Mouse (Mus musculus) lung, embryonic 16.5 days (tissue): ENCODE measurements around the gene Agfg1. TPM values are rescaled to one million over a fixed set of nuclear protein-coding genes. Genes with fewer than 3 reads are reported as not detected.
"Not testable (repeated sequence)": the region's sequence is repeated elsewhere in the genome, so short reads cannot be mapped to it uniquely, and the experiment has no call there.

ENCODE experiments used
- ATAC-seq: fragments of 200-750 bp; cut with Nextera tagmentation; 2 replicates; pipeline ENCODE4 v1.8.0; 2017; ENCODE audit warnings: low read depth, mild to moderate bottlenecking, moderate library complexity
- H3K27ac ChIP-seq: fragments of 300-500 bp; sonication (generic); 2 replicates; pipeline ENCODE4 v1.5.1; 2014; ENCODE audit warnings: mild to moderate bottlenecking, control low read depth, low read length
- H3K27me3 ChIP-seq: fragments of 300-500 bp; sonication (generic); 2 replicates; pipeline ENCODE4 v1.6.1; 2014; ENCODE audit warnings: low read depth, low read length, mixed read lengths; ENCODE audit not compliant: control insufficient read depth, insufficient read depth
- H3K36me3 ChIP-seq: fragments of 300-500 bp; sonication (generic); 2 replicates; pipeline ENCODE4 v1.6.1; 2014; ENCODE audit warnings: low read length; ENCODE audit not compliant: control insufficient read depth, insufficient read depth
- H3K4me1 ChIP-seq: fragments of 300-500 bp; sonication (generic); replicated peaks from 2 replicates; pipeline ENCODE4 v1.6.1; 2014; ENCODE audit warnings: low read length, mixed read lengths; ENCODE audit not compliant: control insufficient read depth, insufficient read depth
- H3K4me2 ChIP-seq: fragments of 300-500 bp; sonication (generic); 2 replicates; pipeline ENCODE4 v1.6.1; 2014; ENCODE audit warnings: low read depth, low read length, control low read depth
- H3K4me3 ChIP-seq: fragments of 300-500 bp; sonication (generic); 2 replicates; pipeline ENCODE4 v1.5.1; 2014; ENCODE audit warnings: mild to moderate bottlenecking, low read length, control low read depth
- H3K9ac ChIP-seq: fragments of 300-500 bp; sonication (generic); 2 replicates; pipeline ENCODE4 v1.6.1; 2014; ENCODE audit warnings: low read length, control low read depth
- H3K9me3 ChIP-seq: fragments of 300-500 bp; sonication (generic); 2 replicates; pipeline ENCODE4 v1.6.1; 2016; ENCODE audit warnings: low read length; ENCODE audit not compliant: control insufficient read depth
- WGBS: fragments of 180-500 bp; shearing (Covaris S2); extraction: QIAGEN DNeasy Blood & Tissue Kit; methylation state at CpG from one replicate; pipeline ENCODE4 v1.1.7; 2014; 5-methylcytosine and 5-hydroxymethylcytosine counted together
- polyA plus RNA-seq: library from polyadenylated mRNA; unstranded; fragments of >200 nt; fragmentation: Nextera tagmentation; extraction: Ambion mirVana; gene quantifications from 2 replicates; pipeline ENCODE4 v1.2.1, GENCODE M21; 2015

Agfg1 gene
- polyA plus RNA-seq, 1 experiment from 2014 or later, result 30.8 TPM

- H3K4me1 ChIP-seq, result no peaks in the 10 kb centered on the region
- H3K4me3 ChIP-seq, result no peak within 1 kb of the TSS
- WGBS, result 78% methylated on average over 3 of the region's 3 CpGs
Measured at GRCm38 (mm10) chr1:82913025-82913424, 73.7 kb downstream of the Agfg1 start, which contains the start of gene A030005L19Rik. Gene A030005L19Rik, plus strand, starts transcription at chr1:82913325.

GRCm38 (mm10) chr1:82913434-82913833 is 74.2 kb downstream of the Agfg1 start:
- H3K36me3 ChIP-seq, H3K27me3 ChIP-seq, H3K9ac ChIP-seq, H3K4me2 ChIP-seq, H3K9me3 ChIP-seq, ATAC-seq, H3K4me3 ChIP-seq, H3K27ac ChIP-seq, H3K4me1 ChIP-seq: not testable (repeated sequence)
- WGBS, result 94% methylated on average over 5 of the region's 5 CpGs

More at GRCm38 (mm10) chr1:82913025-82913424, 73.7 kb downstream of the Agfg1 start, which contains the start of gene A030005L19Rik:
- no peak for ATAC-seq
- Histone ChIP-seq H3K36me3 (no peaks in the 10 kb centered on the region), H3K27ac (no peak within 1 kb of the TSS), H3K9me3 (no peaks in the 10 kb centered on the region), H3K9ac (no peak within 1 kb of the TSS), H3K4me2 (no peak within 1 kb of the TSS), H3K27me3 (no peaks in the 10 kb centered on the region)

GRCm38 (mm10) chr1:82924650-82925049 is 85.4 kb downstream of the Agfg1 start, which contains the start of gene A030014E15Rik:
Gene A030014E15Rik, plus strand, starts transcription at chr1:82924917.
- Histone ChIP-seq H3K36me3 (no peaks in the 10 kb centered on the region), H3K27ac (no peak within 1 kb of the TSS), H3K4me1 (no peaks in the 10 kb centered on the region), H3K27me3 (no peaks in the 10 kb centered on the region), H3K4me2 (no peak within 1 kb of the TSS), H3K9ac (no peak within 1 kb of the TSS), H3K4me3 (no peak within 1 kb of the TSS), H3K9me3 (no peaks in the 10 kb centered on the region)
- 73% methylated on average over 6 of the region's 6 CpGs for whole genome bisulfite sequencing
- no peak for ATAC-seq

- H3K27me3 ChIP-seq, ATAC-seq, H3K36me3 ChIP-seq, H3K27ac ChIP-seq, H3K4me2 ChIP-seq, H3K9ac ChIP-seq, H3K4me1 ChIP-seq, H3K9me3 ChIP-seq, H3K4me3 ChIP-seq: not testable (repeated sequence)
- 46% methylated on average over 1 of the region's 3 CpGs for WGBS
Measured at GRCm38 (mm10) chr1:82930558-82930957, 91.3 kb downstream of the Agfg1 start.

DNA sequence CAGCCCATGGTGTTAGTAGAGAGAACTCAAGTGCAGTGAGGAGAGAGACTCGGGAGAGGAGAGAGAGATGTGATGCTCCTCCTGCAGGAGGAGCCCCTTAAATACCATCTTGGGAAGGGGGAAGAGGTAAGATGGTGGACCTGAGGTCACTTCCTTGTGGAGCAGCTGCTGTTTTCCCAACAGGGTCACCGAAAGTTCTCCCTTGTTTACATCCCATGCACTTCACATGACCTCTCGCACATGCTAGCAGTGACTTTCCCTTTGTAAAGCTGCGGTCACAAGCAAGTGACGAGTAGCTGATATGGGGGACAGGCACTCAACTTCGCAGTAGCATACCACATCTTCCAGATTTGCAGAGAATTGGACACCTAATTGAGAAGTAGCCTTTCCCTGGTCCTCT is 92.0 kb downstream of the Agfg1 start, which contains the start of gene Gm6217:
Gm6217 (minus strand) TSS at position 74 of the 400 bp plus-strand sequence.
- H3K4me3 ChIP-seq, H3K4me1 ChIP-seq, H3K27ac ChIP-seq, H3K9ac ChIP-seq, H3K27me3 ChIP-seq, H3K36me3 ChIP-seq, ATAC-seq, H3K4me2 ChIP-seq, H3K9me3 ChIP-seq: not testable (repeated sequence)
- WGBS, result no CpG with 5 or more reads among the region's 6 CpGs

DNA sequence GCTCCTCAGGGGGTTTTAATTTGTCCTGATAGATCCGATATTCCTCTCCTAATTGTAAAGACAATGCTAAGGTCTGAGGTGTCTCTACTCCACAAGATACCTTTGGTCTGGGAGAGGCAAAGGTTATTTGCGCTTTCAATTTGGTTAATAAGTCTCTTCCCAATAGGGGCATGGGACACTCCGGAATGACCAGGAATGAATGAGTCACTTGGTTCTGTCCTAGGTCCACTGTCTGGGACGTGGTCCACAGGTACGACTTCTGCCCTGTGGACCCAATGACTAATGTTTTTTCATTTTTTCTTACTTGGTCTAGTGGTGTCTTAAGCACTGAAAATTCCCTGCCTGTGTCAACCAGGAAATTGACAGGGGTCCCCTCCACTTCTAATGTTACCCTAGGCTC is 99.4 kb downstream of the Agfg1 start:
- Histone ChIP-seq H3K4me3 (no peak overlapping the region), H3K9ac (no peak overlapping the region), H3K27me3 (no peaks in the 10 kb centered on the region), H3K36me3 (no peaks in the 10 kb centered on the region), H3K4me2 (no peak overlapping the region), H3K4me1 (no peaks in the 10 kb centered on the region), H3K9me3 (no peaks in the 10 kb centered on the region; the same call in 1 of the 2 replicates), H3K27ac (no peak overlapping the region)
- ATAC-seq, result no peak
- WGBS, result 95% methylated on average over 5 of the region's 5 CpGs

GRCm38 (mm10) chr1:82942505-82942904 is 103.2 kb downstream of the Agfg1 start:
- ATAC-seq, result peak; percentile 49; the same call in 1 of the 2 replicates
- H3K4me3 ChIP-seq, H3K9ac ChIP-seq, H3K27me3 ChIP-seq, H3K4me2 ChIP-seq, H3K4me1 ChIP-seq, H3K9me3 ChIP-seq, H3K36me3 ChIP-seq: not testable (repeated sequence)
- H3K27ac ChIP-seq, result peak overlapping the region; percentile 7; the same call in 1 of the 2 replicates
- 59% methylated on average over 1 of the region's 2 CpGs for WGBS

DNA sequence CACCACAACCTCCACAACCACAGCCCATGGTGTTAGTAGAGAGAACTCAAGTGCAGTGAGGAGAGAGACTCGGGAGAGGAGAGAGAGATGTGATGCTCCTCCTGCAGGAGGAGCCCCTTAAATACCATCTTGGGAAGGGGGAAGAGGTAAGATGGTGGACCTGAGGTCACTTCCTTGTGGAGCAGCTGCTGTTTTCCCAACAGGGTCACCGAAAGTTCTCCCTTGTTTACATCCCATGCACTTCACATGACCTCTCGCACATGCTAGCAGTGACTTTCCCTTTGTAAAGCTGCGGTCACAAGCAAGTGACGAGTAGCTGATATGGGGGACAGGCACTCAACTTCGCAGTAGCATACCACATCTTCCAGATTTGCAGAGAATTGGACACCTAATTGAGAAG is 104.0 kb downstream of the Agfg1 start, which contains the start of gene A030003K21Rik:
A030003K21Rik (minus strand) TSS at position 94 of the 400 bp plus-strand sequence.
- H3K27me3 ChIP-seq, ATAC-seq, H3K36me3 ChIP-seq, H3K4me2 ChIP-seq, H3K4me3 ChIP-seq, H3K4me1 ChIP-seq, H3K9ac ChIP-seq, H3K9me3 ChIP-seq: not testable (repeated sequence)
- no CpG with 5 or more reads among the region's 6 CpGs for WGBS
- peak within 1 kb of the TSS; percentile 7; the same call in 1 of the 2 replicates for H3K27ac ChIP-seq

GRCm38 (mm10) chr1:82946029-82946428 is 106.7 kb downstream of the Agfg1 start:
- not testable (repeated sequence) for H3K4me1 ChIP-seq, ATAC-seq, H3K9me3 ChIP-seq, H3K27me3 ChIP-seq, H3K4me3 ChIP-seq, H3K4me2 ChIP-seq, H3K9ac ChIP-seq, H3K36me3 ChIP-seq, H3K27ac ChIP-seq
- 93% methylated on average over 2 of the region's 2 CpGs for WGBS

GRCm38 (mm10) chr1:82948601-82949000 is 109.3 kb downstream of the Agfg1 start:
- Histone ChIP-seq H3K4me2 (no peak overlapping the region), H3K9me3 (no peaks in the 10 kb centered on the region), H3K4me1 (no peaks in the 10 kb centered on the region), H3K27me3 (no peaks in the 10 kb centered on the region), H3K4me3 (no peak overlapping the region), H3K36me3 (no peaks in the 10 kb centered on the region), H3K27ac (no peak overlapping the region), H3K9ac (no peak overlapping the region)
- ATAC-seq, result no peak
- WGBS, result 83% methylated on average over 2 of the region's 2 CpGs
